Mouse (Mus musculus) cerebellum, adult 9-11 months (tissue): ENCODE data around the gene Gm4201.
"Not testable (repeated sequence)": the region's sequence is repeated elsewhere in the genome, so short reads cannot be mapped to it uniquely, and the experiment has no call there.

Experiments used
- DNase-seq: peaks from one replicate; pipeline ENCODE4 v3.0.0; 2022

Gene Gm4201

GRCm38 (mm10) chr7:22565243-22565642 lies at the start of gene Gm4201:
Gene Gm4201 (minus strand): TSS chr7:22565343.
- not testable (repeated sequence) for DNase-seq

GRCm38 (mm10) chr7:22588027-22588426 lies 22.9 kb upstream of the Gm4201 start, which contains the start of gene Gm4565:
Gene Gm4565 (minus strand): TSS chr7:22588127.
- not testable (repeated sequence) for DNase-seq

- not testable (repeated sequence) for DNase-seq
These were observed 30.4 kb downstream of the Gm4201 start, which contains the start of gene Gm8677 for GRCm38 (mm10) chr7:22534787-22535186. Gene Gm8677 (minus strand): TSS chr7:22534887.

GRCm38 (mm10) chr7:22522667-22523066 lies 42.5 kb downstream of the Gm4201 start, which contains the start of gene Vmn1r152:
Gene Vmn1r152 (plus strand): TSS chr7:22522967.
- not testable (repeated sequence) for DNase-seq
